Mouse (Mus musculus) bone marrow, adult 2 months (tissue): ENCODE results near the gene Mecom. TPM values are rescaled to one million over a fixed set of nuclear protein-coding genes. Genes with fewer than 3 reads are reported as not detected.

ENCODE experiments used
- H3K27ac ChIP-seq: fragments of 200-500 bp; 2 replicates; pipeline ENCODE4 v1.5.1; 2012; ENCODE audit warnings: low read depth, mild to moderate bottlenecking, control low read depth, inconsistent platforms, low read length; ENCODE audit not compliant: control insufficient read depth, poor library complexity, insufficient read depth
- H3K4me1 ChIP-seq: fragments of 200-500 bp; 2 replicates; pipeline ENCODE4 v1.6.1; 2011; ENCODE audit warnings: low read length; ENCODE audit not compliant: control insufficient read depth, insufficient read depth
- H3K4me3 ChIP-seq: fragments of 200-500 bp; replicated peaks from 2 replicates; pipeline ENCODE3; 2011; ENCODE audit warnings: mild to moderate bottlenecking, low read depth, low read length, control low read depth; ENCODE audit not compliant: control insufficient read depth
- CTCF ChIP-seq: fragments of 200-500 bp; IDR thresholded peaks from 2 replicates; pipeline ENCODE4 v1.5.1; 2011; ENCODE audit warnings: low read length, control low read depth; ENCODE audit not compliant: control insufficient read depth, insufficient read depth
- POLR2A ChIP-seq: fragments of 200-500 bp; IDR thresholded peaks from 2 replicates; pipeline ENCODE4 v1.6.1; 2011; ENCODE audit warnings: low read depth, mild to moderate bottlenecking, control low read depth, low read length, borderline replicate concordance; ENCODE audit not compliant: control insufficient read depth
- whole genome bisulfite sequencing: fragments of 180-500 bp; shearing (Covaris S2); methylation state at CpG from one replicate; pipeline ENCODE4 v1.1.7; 2018; 5-methylcytosine and 5-hydroxymethylcytosine counted together
- polyA plus RNA-seq: library from polyadenylated mRNA; stranded (reverse); fragments of >200 nt; gene quantifications from 2 replicates; pipeline ENCODE4 v1.2.4, GENCODE M21; 2011; ENCODE audit warnings: low replicate concordance; ENCODE audit not compliant: missing spikeins, insufficient read depth, insufficient read length

The Mecom gene
- polyA plus RNA-seq, 1 experiment, result 0.70 TPM

GRCm38 (mm10) chr3:30519425-30519824, 28.4 kb downstream of the Mecom start:
- TF ChIP-seq POLR2A, result no peak
- no peak for TF ChIP-seq CTCF
- WGBS, result 50% methylated on average over 1 of the region's 1 CpGs
- Histone ChIP-seq H3K27ac (no peak overlapping the region), H3K4me1 (no peaks in the 10 kb centered on the region), H3K4me3 (no peak overlapping the region)

GRCm38 (mm10) chr3:30515795-30516170, 32.0 kb downstream of the Mecom start:
- H3K4me3 ChIP-seq, result no peak overlapping the region
- no peak overlapping the region for H3K27ac ChIP-seq
- H3K4me1 ChIP-seq, result no peaks in the 10 kb centered on the region
- WGBS, result 41% methylated on average over 9 of the region's 9 CpGs
- TF ChIP-seq CTCF (no peak), POLR2A (no peak)

GRCm38 (mm10) chr3:30514901-30515794, 32.7 kb downstream of the Mecom start:
- WGBS, result 2% methylated on average over 62 of the region's 62 CpGs
- TF ChIP-seq CTCF (no peak), POLR2A (no peak)
- Histone ChIP-seq H3K4me3 (no peak overlapping the region), H3K27ac (no peak overlapping the region), H3K4me1 (no peaks in the 10 kb centered on the region)

GRCm38 (mm10) chr3:30514051-30514754, 33.6 kb downstream of the Mecom start:
- no peak for TF ChIP-seq CTCF
- TF ChIP-seq POLR2A, result no peak
- H3K27ac ChIP-seq, result no peak overlapping the region
- H3K4me1 ChIP-seq, result no peaks in the 10 kb centered on the region
- under 1% methylated on average over 52 of the region's 52 CpGs for WGBS
- no peak overlapping the region for H3K4me3 ChIP-seq

- WGBS, result 14% methylated on average over 16 of the region's 16 CpGs
- H3K4me3 ChIP-seq, result no peak overlapping the region
- no peak overlapping the region for H3K27ac ChIP-seq
- TF ChIP-seq POLR2A (no peak), CTCF (no peak)
- no peaks in the 10 kb centered on the region for H3K4me1 ChIP-seq
These were observed 34.4 kb downstream of the Mecom start for GRCm38 (mm10) chr3:30513314-30513997.

GRCm38 (mm10) chr3:30512459-30513030, 35.3 kb downstream of the Mecom start:
- no peak overlapping the region for H3K27ac ChIP-seq
- no peak overlapping the region for H3K4me3 ChIP-seq
- 30% methylated on average over 12 of the region's 12 CpGs for WGBS
- H3K4me1 ChIP-seq, result no peaks in the 10 kb centered on the region
- TF ChIP-seq CTCF (no peak), POLR2A (no peak)

- no peak for TF ChIP-seq POLR2A
- no peak for TF ChIP-seq CTCF
- Histone ChIP-seq H3K4me1 (no peaks in the 10 kb centered on the region), H3K27ac (no peak overlapping the region), H3K4me3 (no peak overlapping the region)
- 37% methylated on average over 7 of the region's 7 CpGs for WGBS
These were observed 36.0 kb downstream of the Mecom start for GRCm38 (mm10) chr3:30511796-30512195.
